ENCODE assay signal across 23 mouse cellular contexts in the genomic region with DNA sequence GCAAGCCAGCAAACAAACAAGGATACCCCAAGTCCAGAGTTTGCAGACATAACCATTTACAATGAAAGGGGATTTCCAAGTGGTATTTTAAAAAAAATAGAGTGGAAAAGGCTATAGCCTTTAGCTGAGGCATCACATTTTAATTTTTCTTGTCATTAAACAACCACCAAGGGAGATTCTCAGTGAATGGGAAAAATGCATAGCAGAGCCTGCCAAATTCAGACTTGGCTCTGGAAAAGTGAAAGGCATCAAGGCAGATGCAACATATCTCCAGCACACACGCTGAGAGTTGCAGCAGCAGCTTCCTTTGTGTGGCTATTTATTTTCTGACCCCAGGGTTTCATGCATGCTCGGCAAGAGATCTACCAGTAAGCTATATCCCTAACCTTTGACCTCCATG. TPM values are rescaled to one million over a fixed set of nuclear protein-coding genes. Genes with fewer than 3 reads are reported as not detected.
DNase-seq lines count a peak whose midpoint lies in the region; ATAC-seq and TF ChIP-seq lines count a peak whose summit lies in the region.
"Had no signal": no experiment of that assay in that cellular context is flagged by ENCODE, and none has a peak within 500 bp of the region (broad histone marks: within the 10 kb centered on the region; RNA-seq: fewer than 3 reads in every experiment).

No protein-coding gene starts in this region.

- H3K4me2 ChIP-seq in forebrain, embryonic 16.5 days (ENCODE audit: low read length), result no peak overlapping the region
- H3K4me2 ChIP-seq: embryonic facial prominence, embryonic 15.5 days; limb, embryonic 15.5 days; midbrain, embryonic 11.5 days; neural tube, embryonic 15.5 days had no signal

- TF ChIP-seq CTCF in brain, embryonic 14.5 days (IDR thresholded peaks at IDR 0.05; ENCODE audit: borderline replicate concordance, extremely low read depth, insufficient read depth, insufficient read length), result no peak

- no peaks in the 10 kb centered on the region for H3K36me3 ChIP-seq in forebrain, embryonic 16.5 days (ENCODE audit: control insufficient read depth, insufficient read depth)
- no peaks in the 10 kb centered on the region for H3K36me3 ChIP-seq in forebrain, embryonic 10.5 days (replicated peaks)
- H3K36me3 ChIP-seq: embryonic facial prominence, embryonic 15.5 days; G1E; limb, embryonic 15.5 days; neural tube, embryonic 15.5 days had no signal

- 0 out of 2 replicates have a peak, but pooled peaks have one; percentile 40 for ATAC-seq in forebrain, embryonic 16.5 days
- ATAC-seq: CD4-positive, CD25-positive, alpha-beta regulatory T cell, adult 4 months; inflammation-experienced regulatory T-cells, adult 6 months had no signal

- WGBS in forebrain, embryonic 16.5 days, result 22% methylated on average over 2 of the region's 2 CpGs
- 33% methylated on average over 2 of the region's 2 CpGs for WGBS in forebrain, embryonic 10.5 days

- H3K27me3 ChIP-seq in forebrain, embryonic 16.5 days (replicated peaks; ENCODE audit: control insufficient read depth, insufficient read depth, low read length), result no peaks in the 10 kb centered on the region
- no peaks in the 10 kb centered on the region for H3K27me3 ChIP-seq in forebrain, embryonic 10.5 days (ENCODE audit: poor library complexity, severe bottlenecking)
- H3K27me3 ChIP-seq: embryonic facial prominence, embryonic 15.5 days; limb, embryonic 15.5 days; neural tube, embryonic 15.5 days had no signal

- no peak overlapping the region for H3K27ac ChIP-seq in forebrain, embryonic 16.5 days (ENCODE audit: low read length)
- H3K27ac ChIP-seq in forebrain, embryonic 10.5 days, result no peak overlapping the region
- H3K27ac ChIP-seq: embryonic facial prominence, embryonic 15.5 days; gastrocnemius, adult 2 months; limb, embryonic 15.5 days; neural tube, embryonic 15.5 days had no signal

- no peak for TF ChIP-seq POLR2A in brain, embryonic 14.5 days (IDR thresholded peaks at IDR 0.05; ENCODE audit: borderline replicate concordance, extremely low read depth, insufficient read depth, insufficient read length, poor library complexity, severe bottlenecking)

- H3K9me3 ChIP-seq in forebrain, embryonic 16.5 days (ENCODE audit: control insufficient read depth, low read length), result no peaks in the 10 kb centered on the region
- H3K9me3 ChIP-seq in forebrain, embryonic 10.5 days, result no peaks in the 10 kb centered on the region
- H3K9me3 ChIP-seq: embryonic facial prominence, embryonic 15.5 days; G1E; limb, embryonic 15.5 days; neural tube, embryonic 15.5 days had no signal

- peaks cover 6% of the 10 kb centered on the region; the same call in 1 of the 2 replicates for H3K4me1 ChIP-seq in forebrain, embryonic 16.5 days (replicated peaks; ENCODE audit: control insufficient read depth, insufficient read depth, low read length)
- H3K4me1 ChIP-seq in forebrain, embryonic 10.5 days, result peaks cover 9% of the 10 kb centered on the region
- H3K4me1 ChIP-seq: embryonic facial prominence, embryonic 15.5 days; limb, embryonic 15.5 days; neural tube, embryonic 15.5 days had no signal

- no peak overlapping the region for H3K4me3 ChIP-seq in forebrain, embryonic 16.5 days (replicated peaks; ENCODE audit: low read length)
- no peak overlapping the region for H3K4me3 ChIP-seq in forebrain, embryonic 10.5 days
- H3K4me3 ChIP-seq: embryonic facial prominence, embryonic 15.5 days; gastrocnemius, adult 2 months; limb, embryonic 15.5 days; myocyte; neural tube, embryonic 15.5 days had no signal

- H3K9ac ChIP-seq in forebrain, embryonic 16.5 days (replicated peaks; ENCODE audit: low read depth, low read length), result no peak overlapping the region
- H3K9ac ChIP-seq: embryonic facial prominence, embryonic 15.5 days; limb, embryonic 15.5 days; neural tube, embryonic 15.5 days had no signal

- DNase-seq in forebrain, embryonic 10.5 days (ENCODE audit: extremely low spot score, low spot score), result no peak
- peak; percentile 34 to 49 for DNase-seq in kidney, postnatal 4 days
- DNase-seq in kidney, adult 11 months, result no peak
- peak; percentile 74 for DNase-seq in brain, embryonic 14.5 days (ENCODE audit: low read depth)
- DNase-seq in lung, postnatal 10 days, result peak; percentile 61
- no peak for DNase-seq in ovary, postnatal 36 days (ENCODE audit: low spot score)
- DNase-seq: cerebellum, postnatal 36 days; gastrocnemius, adult 2 months; heart, adult 11 months; heart, postnatal 4 days; kidney, postnatal 25 days; thymus, postnatal 36 days had no signal

RNA-seq across cellular contexts. Expression of a gene that starts 34.1 kb away (rescaled TPM):
- polyA plus RNA-seq in forebrain, embryonic 16.5 days (2015; fragmentation: Nextera tagmentation; extraction: Ambion mirVana), result not detected in 2 replicates
- polyA plus RNA-seq in forebrain, embryonic 10.5 days (2016; fragmentation: Nextera tagmentation; extraction: Ambion mirVana), result not detected in 2 replicates
- polyA plus RNA-seq in brain, embryonic 14.5 days (2012; rRNA removed), result 0.08 and 0.18 TPM in 2 replicates
- polyA plus RNA-seq: embryonic facial prominence, embryonic 15.5 days; G1E; heart, embryonic 14.5 days; inflammation-experienced regulatory T-cells, adult 6 months; limb, embryonic 15.5 days; liver, embryonic 16.5 days; midbrain, embryonic 11.5 days; myocyte had no signal

RNA-seq across cellular contexts. Expression of a gene that starts 38.9 kb away (rescaled TPM):
- polyA plus RNA-seq in forebrain, embryonic 16.5 days (2015; fragmentation: Nextera tagmentation; extraction: Ambion mirVana), result 78.5 and 97.4 TPM in 2 replicates
- 219 and 224 TPM in 2 replicates for polyA plus RNA-seq in forebrain, embryonic 10.5 days (2016; fragmentation: Nextera tagmentation; extraction: Ambion mirVana)
- 22.3 and 37.1 TPM in 2 replicates for polyA plus RNA-seq in brain, embryonic 14.5 days (2012; rRNA removed)

Comparison
In these comparisons a context has a peak if more than half of its experiments do, and no peak if none do; other contexts are left out.
1. DNase-seq: peak in kidney, postnatal 4 days (2 of 2), brain, embryonic 14.5 days (single experiment) and lung, postnatal 10 days (single experiment); none in forebrain, embryonic 10.5 days (single experiment), kidney, adult 11 months (single experiment) and ovary, postnatal 36 days (single experiment).